Mouse (Mus musculus) cerebellum, adult 8-10 months (tissue): ENCODE measurements around the gene Pip5k1c.

Experiments used
- DNase-seq: peaks from one replicate; pipeline ENCODE4 v3.0.0; 2022

Pip5k1c gene

GRCm38 (mm10) chr10:81325781-81326180 is 33.0 kb downstream of the Pip5k1c start:
- DNase-seq: no peak

DNA sequence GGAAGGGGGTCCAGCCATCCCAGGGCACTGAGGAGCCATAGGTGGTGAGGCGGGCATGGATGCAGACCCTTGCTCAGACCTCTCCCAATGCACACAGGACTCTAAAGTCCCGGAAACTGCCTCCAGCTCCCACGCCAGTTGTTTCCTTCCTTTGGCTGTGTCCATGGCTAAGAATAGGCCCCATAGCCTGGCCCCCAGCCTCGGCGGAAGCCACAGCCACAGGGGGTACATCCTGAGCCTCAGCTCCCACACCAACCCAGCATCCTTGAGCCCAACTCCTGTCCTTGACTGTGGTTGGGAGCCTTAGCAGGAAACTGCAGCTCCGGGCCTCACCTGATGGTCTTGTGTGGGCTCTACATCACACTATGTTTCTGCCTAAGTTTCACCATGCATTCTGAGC is 34.1 kb downstream of the Pip5k1c start:
- DNase-seq: no peak

GRCm38 (mm10) chr10:81327959-81328358 is 35.2 kb downstream of the Pip5k1c start:
- DNase-seq: no peak

GRCm38 (mm10) chr10:81328386-81328785 is 35.6 kb downstream of the Pip5k1c start, which contains the start of gene Tbxa2r:
TSS of gene Tbxa2r (plus strand) at chr10:81328731.
- no peak for DNase-seq

GRCm38 (mm10) chr10:81329194-81329975 is 36.6 kb downstream of the Pip5k1c start:
- no peak for DNase-seq

DNA sequence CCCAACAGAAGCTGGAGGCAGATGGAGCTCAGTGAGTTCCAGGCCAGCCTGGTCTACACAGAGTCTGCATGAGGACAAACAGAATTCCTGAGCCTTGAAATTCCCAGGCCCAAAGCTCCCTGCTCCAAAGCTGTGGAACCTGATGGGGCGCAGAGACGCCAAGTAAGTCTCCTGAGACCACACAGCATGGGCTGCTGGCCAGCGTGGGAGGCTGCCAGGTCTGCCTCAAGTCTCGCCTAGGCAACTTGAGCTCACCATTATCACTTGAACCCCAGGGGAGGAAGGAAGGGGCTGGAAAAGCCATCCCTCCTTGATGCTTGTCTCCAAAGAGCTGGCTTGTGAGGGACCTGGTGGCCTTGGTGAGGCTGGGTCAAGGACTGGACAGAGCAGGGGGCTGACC is 37.2 kb downstream of the Pip5k1c start:
- no peak for DNase-seq

GRCm38 (mm10) chr10:81332277-81332676 is 39.5 kb downstream of the Pip5k1c start:
- DNase-seq: no peak

- DNase-seq: no peak
These were observed 41.6 kb downstream of the Pip5k1c start for GRCm38 (mm10) chr10:81334324-81334723.

GRCm38 (mm10) chr10:81335393-81336340 is 42.9 kb downstream of the Pip5k1c start:
- no peak for DNase-seq

GRCm38 (mm10) chr10:81336558-81336957 is 43.8 kb downstream of the Pip5k1c start:
- no peak for DNase-seq

DNA sequence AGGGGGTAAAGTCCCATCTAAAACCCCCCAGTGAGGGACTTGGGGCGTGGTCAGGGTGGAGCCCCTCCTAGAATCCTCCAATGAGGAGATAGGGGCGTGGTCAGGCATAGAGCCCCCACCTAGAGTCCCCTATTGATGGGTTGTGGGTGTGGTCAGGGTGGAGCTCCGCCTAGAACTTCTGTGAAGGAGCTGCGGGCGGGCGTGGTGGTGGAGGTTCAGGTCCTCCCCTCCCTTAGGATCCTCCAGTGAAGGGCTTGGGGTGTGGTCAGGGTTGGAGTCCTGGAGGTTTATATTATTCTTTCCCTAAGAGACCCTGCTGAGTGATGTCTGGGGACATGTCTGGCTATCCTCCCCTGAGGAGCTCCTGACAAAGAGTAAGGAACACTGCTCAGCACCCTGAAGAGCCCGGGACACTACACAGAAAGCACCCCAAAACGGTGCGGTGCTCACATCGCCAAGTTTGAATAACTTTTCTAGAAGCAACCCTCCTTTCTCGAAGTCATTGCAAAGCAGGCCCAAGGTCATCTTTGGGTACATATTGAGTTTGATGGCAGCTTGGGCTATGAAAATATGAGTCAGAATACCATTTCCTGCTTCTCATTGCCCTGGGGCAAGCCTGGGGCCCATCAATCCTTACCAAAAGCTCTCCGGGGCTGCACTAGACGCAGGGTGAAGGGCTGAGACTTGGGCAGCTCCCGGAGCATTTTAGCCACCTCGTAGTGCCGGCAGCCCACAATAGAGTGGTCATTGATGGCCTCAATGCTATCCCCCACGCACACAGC is 48.0 kb downstream of the Pip5k1c start:
- no peak for DNase-seq

- peak; percentile 63 for DNase-seq
These were observed 48.7 kb downstream of the Pip5k1c start for GRCm38 (mm10) chr10:81341333-81341949.

DNA sequence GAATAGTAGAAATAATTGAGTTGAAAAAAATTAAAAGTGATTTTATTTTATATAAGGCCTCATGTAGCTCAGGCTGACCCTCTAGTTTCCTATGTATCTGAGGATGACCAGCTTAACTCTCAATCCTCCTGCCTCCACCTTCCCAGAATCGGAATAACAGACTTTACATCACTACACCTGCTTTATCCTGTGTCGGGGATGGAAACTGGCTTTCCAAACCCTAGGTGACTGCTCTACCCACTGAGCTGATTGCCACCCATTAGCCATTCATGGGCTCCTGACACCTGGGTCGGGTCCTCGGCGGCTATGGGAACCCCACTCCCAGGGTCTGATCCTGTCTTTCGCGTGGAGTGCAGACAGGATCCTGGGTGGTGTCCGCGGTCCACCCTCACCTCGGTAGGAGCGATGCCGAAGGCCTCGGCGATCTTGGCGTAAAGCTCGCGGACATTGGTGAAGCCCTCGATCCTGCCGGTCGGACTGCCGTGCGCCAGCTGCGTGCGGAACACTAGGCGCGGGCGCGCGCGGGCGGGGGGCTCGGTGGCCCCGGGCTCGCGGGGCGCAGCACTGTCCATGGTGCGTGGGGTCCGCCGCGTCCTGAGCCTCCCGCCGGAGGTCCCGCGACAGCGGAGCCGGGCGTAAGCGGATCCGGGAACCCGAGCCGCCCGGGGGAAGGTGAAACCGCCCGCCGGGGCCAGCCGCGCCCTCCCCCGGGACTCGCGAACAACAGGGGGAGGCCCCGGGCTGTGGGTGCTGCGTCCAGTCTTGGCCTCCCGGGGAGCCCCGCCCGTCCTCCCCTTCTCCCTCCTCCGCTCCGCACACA is 50.1 kb downstream of the Pip5k1c start, which contains the start of gene Gipc3:
Gipc3 (minus strand) TSS at position 581 of the 820 bp plus-strand sequence.
- no peak for DNase-seq

- no peak for DNase-seq
These were observed 51.8 kb downstream of the Pip5k1c start for GRCm38 (mm10) chr10:81344421-81345161.

DNA sequence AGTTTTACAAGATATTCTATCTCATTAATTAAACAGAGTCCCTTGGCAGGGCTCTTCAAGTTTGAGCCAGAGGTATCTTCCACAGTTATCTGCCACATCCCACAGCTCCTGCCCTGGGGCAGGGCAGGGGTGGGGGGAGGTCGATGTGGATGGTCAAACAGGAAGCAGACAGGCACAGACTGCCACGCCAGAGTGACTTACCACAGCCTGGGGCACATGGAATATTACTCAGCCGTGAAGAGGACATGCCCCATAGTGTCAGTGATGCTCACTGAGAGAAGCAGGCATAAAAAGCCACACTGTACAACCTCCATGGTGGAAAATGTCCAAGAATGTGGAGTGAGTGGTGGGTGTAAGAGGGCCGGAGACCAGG is 52.4 kb downstream of the Pip5k1c start:
- DNase-seq: no peak

DNA sequence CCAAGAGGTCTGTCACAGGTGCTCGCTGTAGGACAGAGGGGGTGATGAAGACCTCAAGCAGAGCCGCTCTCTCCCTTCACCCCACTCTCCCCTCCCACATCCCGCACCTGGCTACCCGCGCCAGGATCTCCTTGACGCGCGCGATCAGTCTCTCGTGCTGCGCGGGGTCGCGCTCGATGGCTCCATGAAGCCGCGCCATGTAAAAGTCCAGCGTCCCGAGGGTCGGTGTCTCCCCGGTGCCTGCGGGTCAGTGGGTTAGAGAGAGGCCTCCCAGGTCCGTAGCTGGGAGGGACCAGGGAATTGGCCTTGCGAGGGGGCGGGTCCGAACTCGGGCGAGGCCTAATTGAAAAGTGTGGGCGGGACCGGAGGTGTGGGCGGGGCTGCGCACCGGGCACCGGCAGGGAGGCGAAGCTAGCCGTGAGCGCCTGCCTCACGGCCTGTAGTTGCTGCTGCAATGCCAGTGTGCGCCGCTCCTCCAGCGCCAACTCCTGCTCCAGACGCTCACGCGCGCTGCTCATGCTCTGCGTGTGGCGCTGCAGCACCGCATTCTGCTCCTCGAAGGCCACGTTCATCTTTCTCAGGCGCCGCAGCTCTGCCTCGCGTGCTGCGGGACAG is 53.8 kb downstream of the Pip5k1c start:
- no peak for DNase-seq

GRCm38 (mm10) chr10:81349146-81349545 is 56.4 kb downstream of the Pip5k1c start:
- DNase-seq: no peak

DNA sequence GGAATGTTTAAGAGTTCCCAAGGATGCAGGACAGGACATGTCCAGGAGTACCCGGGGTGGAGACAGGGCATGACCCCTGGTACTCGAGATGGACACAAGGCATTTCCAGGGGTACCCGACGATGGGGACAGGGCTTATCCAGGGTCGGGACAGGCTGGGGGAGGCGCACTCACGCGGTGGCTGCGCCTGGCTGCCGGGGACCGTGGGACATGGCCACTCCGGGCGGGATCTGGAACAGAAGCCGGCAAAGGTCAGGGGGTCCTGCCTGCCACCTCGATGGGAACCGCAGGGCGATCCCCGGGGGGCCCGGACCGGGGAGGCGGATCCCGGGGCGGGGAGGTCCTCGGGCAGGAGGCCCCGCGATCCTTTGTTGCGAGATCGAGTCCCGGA is 57.2 kb downstream of the Pip5k1c start:
- DNase-seq: peak; percentile 58

GRCm38 (mm10) chr10:81350351-81351063 is 57.7 kb downstream of the Pip5k1c start, which contains the start of gene Hmg20b:
TSS of gene Hmg20b (minus strand) at chr10:81350480.
- peak; percentile 99 for DNase-seq
